Mouse (Mus musculus): ENCODE measurements around the gene Hoxa7. TPM values are rescaled to one million over a fixed set of nuclear protein-coding genes. Genes with fewer than 3 reads are reported as not detected.
A peak's percentile ranks its signal among the peaks of the same experiment; 100 is the strongest.

Hoxa7 gene
- polyA plus RNA-seq, 1 experiment from 2014 or later = not detected

- no peak overlapping the region for H3K27ac ChIP-seq (replicated peaks)
- no peaks in the 10 kb centered on the region for H3K36me3 ChIP-seq
- H3K4me3 ChIP-seq = no peak overlapping the region
- DNase-seq (ENCODE audit: low spot score) = no peak
- peaks cover 100% of the 10 kb centered on the region for H3K27me3 ChIP-seq (ENCODE audit: low read depth, poor library complexity, severe bottlenecking)
- H3K4me1 ChIP-seq = peaks cover 11% of the 10 kb centered on the region
- no peaks in the 10 kb centered on the region for H3K9me3 ChIP-seq (replicated peaks)
- 2% methylated on average over 24 of the region's 24 CpGs for WGBS
Observed at GRCm38 (mm10) chr6:52223939-52224760, 2.5 kb upstream of the Hoxa7 start.

GRCm38 (mm10) chr6:52222729-52223128 is 1.1 kb upstream of the Hoxa7 start:
- 10% methylated on average over 13 of the region's 13 CpGs for WGBS
- Histone ChIP-seq H3K4me3 (no peak overlapping the region), H3K9me3 (replicated peaks) (no peaks in the 10 kb centered on the region), H3K27me3 (ENCODE audit: low read depth, poor library complexity, severe bottlenecking) (peaks cover 100% of the 10 kb centered on the region), H3K27ac (replicated peaks) (no peak overlapping the region), H3K36me3 (no peaks in the 10 kb centered on the region), H3K4me1 (peaks cover 12% of the 10 kb centered on the region)
- no peak for DNase-seq (ENCODE audit: low spot score)

- WGBS = 6% methylated on average over 21 of the region's 21 CpGs
Observed at GRCm38 (mm10) chr6:52221993-52222685, 485 bp upstream of the Hoxa7 start.

GRCm38 (mm10) chr6:52220865-52221310 is 766 bp downstream of the Hoxa7 start:
- Histone ChIP-seq H3K27me3 (ENCODE audit: low read depth, poor library complexity, severe bottlenecking) (peaks cover 100% of the 10 kb centered on the region), H3K27ac (replicated peaks) (no peak overlapping the region), H3K36me3 (no peaks in the 10 kb centered on the region), H3K4me1 (peaks cover 23% of the 10 kb centered on the region), H3K9me3 (replicated peaks) (no peaks in the 10 kb centered on the region), H3K4me3 (peak overlapping the region; percentile 49)
- DNase-seq (ENCODE audit: low spot score) = no peak
- 7% methylated on average over 12 of the region's 12 CpGs for WGBS

More at GRCm38 (mm10) chr6:52221993-52222685, 485 bp upstream of the Hoxa7 start:
- Histone ChIP-seq H3K4me3 (0 out of 2 replicates have a peak overlapping the region, but pooled peaks have one; percentile 49), H3K27ac (replicated peaks) (no peak overlapping the region), H3K4me1 (peaks cover 17% of the 10 kb centered on the region), H3K9me3 (replicated peaks) (no peaks in the 10 kb centered on the region), H3K27me3 (ENCODE audit: low read depth, poor library complexity, severe bottlenecking) (peaks cover 100% of the 10 kb centered on the region), H3K36me3 (no peaks in the 10 kb centered on the region)
- DNase-seq (ENCODE audit: low spot score) = no peak

- no peak for DNase-seq (ENCODE audit: low spot score)
Observed at GRCm38 (mm10) chr6:52220003-52220864, 1.4 kb downstream of the Hoxa7 start.

GRCm38 (mm10) chr6:52219234-52219942 is 2.3 kb downstream of the Hoxa7 start:
- peaks cover 23% of the 10 kb centered on the region for H3K4me1 ChIP-seq
- 17% methylated on average over 9 of the region's 9 CpGs for WGBS
- no peaks in the 10 kb centered on the region for H3K36me3 ChIP-seq
- no peaks in the 10 kb centered on the region for H3K9me3 ChIP-seq (replicated peaks)
- H3K4me3 ChIP-seq = no peak overlapping the region
- DNase-seq (ENCODE audit: low spot score) = no peak
- no peak overlapping the region for H3K27ac ChIP-seq (replicated peaks)
- H3K27me3 ChIP-seq (ENCODE audit: low read depth, poor library complexity, severe bottlenecking) = peaks cover 100% of the 10 kb centered on the region

More at GRCm38 (mm10) chr6:52220003-52220864, 1.4 kb downstream of the Hoxa7 start:
- Histone ChIP-seq H3K27me3 (ENCODE audit: low read depth, poor library complexity, severe bottlenecking) (peaks cover 100% of the 10 kb centered on the region), H3K27ac (replicated peaks) (no peak overlapping the region), H3K4me3 (no peak overlapping the region), H3K36me3 (no peaks in the 10 kb centered on the region), H3K9me3 (replicated peaks) (no peaks in the 10 kb centered on the region), H3K4me1 (peaks cover 23% of the 10 kb centered on the region)
- 11% methylated on average over 32 of the region's 32 CpGs for WGBS

GRCm38 (mm10) chr6:52218643-52219215 is 2.9 kb downstream of the Hoxa7 start:
- 11% methylated on average over 14 of the region's 14 CpGs for WGBS
- peaks cover 100% of the 10 kb centered on the region for H3K27me3 ChIP-seq (ENCODE audit: low read depth, poor library complexity, severe bottlenecking)
- H3K27ac ChIP-seq (replicated peaks) = no peak overlapping the region
- H3K36me3 ChIP-seq = no peaks in the 10 kb centered on the region
- H3K9me3 ChIP-seq (replicated peaks) = no peaks in the 10 kb centered on the region
- DNase-seq (ENCODE audit: low spot score) = no peak
- H3K4me1 ChIP-seq = peaks cover 23% of the 10 kb centered on the region
- H3K4me3 ChIP-seq = no peak overlapping the region

GRCm38 (mm10) chr6:52217895-52218642 is 3.6 kb downstream of the Hoxa7 start:
- Histone ChIP-seq H3K27ac (replicated peaks) (no peak overlapping the region), H3K4me1 (peaks cover 23% of the 10 kb centered on the region), H3K27me3 (ENCODE audit: low read depth, poor library complexity, severe bottlenecking) (peaks cover 100% of the 10 kb centered on the region), H3K36me3 (no peaks in the 10 kb centered on the region), H3K9me3 (replicated peaks) (no peaks in the 10 kb centered on the region), H3K4me3 (no peak overlapping the region)
- no peak for DNase-seq (ENCODE audit: low spot score)
- 4% methylated on average over 23 of the region's 23 CpGs for WGBS

GRCm38 (mm10) chr6:52217459-52217768 is 4.2 kb downstream of the Hoxa7 start:
- peaks cover 23% of the 10 kb centered on the region for H3K4me1 ChIP-seq
- peak overlapping the region; percentile 39 for H3K4me3 ChIP-seq
- DNase-seq (ENCODE audit: low spot score) = peak; percentile 77
- no peaks in the 10 kb centered on the region for H3K9me3 ChIP-seq (replicated peaks)
- H3K36me3 ChIP-seq = no peaks in the 10 kb centered on the region
- no peak overlapping the region for H3K27ac ChIP-seq (replicated peaks)
- peaks cover 100% of the 10 kb centered on the region for H3K27me3 ChIP-seq (ENCODE audit: low read depth, poor library complexity, severe bottlenecking)
- WGBS = 0% methylated on average over 25 of the region's 25 CpGs

- Histone ChIP-seq H3K27me3 (ENCODE audit: low read depth, poor library complexity, severe bottlenecking) (peaks cover 100% of the 10 kb centered on the region), H3K36me3 (no peaks in the 10 kb centered on the region), H3K9me3 (replicated peaks) (no peaks in the 10 kb centered on the region), H3K27ac (replicated peaks) (no peak overlapping the region), H3K4me1 (peaks cover 21% of the 10 kb centered on the region), H3K4me3 (peak overlapping the region; percentile 39)
- no peak for DNase-seq (ENCODE audit: low spot score)
- 4% methylated on average over 60 of the region's 60 CpGs for WGBS
Observed at GRCm38 (mm10) chr6:52216691-52217458, 4.8 kb downstream of the Hoxa7 start.
